8 mouse cellular contexts compared by ENCODE assay signal in genomic region chr19:5118384-5118698, GRCm38 (mm10). TPM values are rescaled to one million over a fixed set of nuclear protein-coding genes. Genes with fewer than 3 reads are reported as not detected.
DNase-seq lines count a peak whose midpoint lies in the region; ATAC-seq and TF ChIP-seq lines count a peak whose summit lies in the region.

TSS of gene Klc2 (minus strand) at chr19:5118560.

- peaks cover 11% of the 10 kb centered on the region for H3K36me3 ChIP-seq in heart, embryonic 10.5 days

- WGBS in heart, embryonic 10.5 days: 1% methylated on average over 18 of the region's 18 CpGs

- peaks cover 10% of the 10 kb centered on the region; the same call in 1 of the 2 replicates for H3K27me3 ChIP-seq in heart, embryonic 10.5 days (ENCODE audit: insufficient read depth, poor library complexity, severe bottlenecking)

- H3K27ac ChIP-seq in bone marrow macrophage, adult 2 months (ENCODE audit: insufficient read depth, low read depth, low read length): no peak within 1 kb of the TSS
- H3K27ac ChIP-seq in heart, embryonic 10.5 days: peak within 1 kb of the TSS; percentile 89

- peak within 1 kb of the TSS; percentile 97 for H3K4me3 ChIP-seq in bone marrow macrophage, adult 2 months (ENCODE audit: insufficient read depth, low read length)
- H3K4me3 ChIP-seq in heart, embryonic 10.5 days: peak within 1 kb of the TSS; percentile 84

- no peak for DNase-seq in layer of hippocampus, adult 8-10 months (ENCODE audit: low spot score in 2 of 2)
- DNase-seq in layer of hippocampus, adult 9-11 months: no peak
- no peak for DNase-seq in heart, embryonic 10.5 days (ENCODE audit: low spot score)
- DNase-seq in layer of hippocampus, postnatal 25 days (ENCODE audit: extremely low spot score in 1 of 2, low spot score in 1 of 2): no peak
- no peak for DNase-seq in cerebellum, adult 18-20 months
- no peak for DNase-seq in spleen, adult 12 weeks (ENCODE audit: low spot score)

- peaks cover 13% of the 10 kb centered on the region for H3K4me1 ChIP-seq in bone marrow macrophage, adult 2 months (ENCODE audit: control insufficient read depth, insufficient read depth, low read length)
- peaks cover 22% of the 10 kb centered on the region for H3K4me1 ChIP-seq in heart, embryonic 10.5 days

- ATAC-seq in monocyte, adult 5-6 weeks (replicated peaks; ENCODE audit: insufficient number of reproducible peaks, low FRiP score, low TSS enrichment, poor library complexity, severe bottlenecking): 0 out of 2 replicates have a peak, but pooled peaks have one; percentile 7

- H3K9me3 ChIP-seq in heart, embryonic 10.5 days: no peaks in the 10 kb centered on the region

- TF ChIP-seq POLR2A in bone marrow macrophage, adult 2 months (IDR thresholded peaks at IDR 0.05; ENCODE audit: borderline replicate concordance, low read depth, low read length): no peak

- no peak for TF ChIP-seq CTCF in bone marrow macrophage, adult 2 months (IDR thresholded peaks at IDR 0.05; ENCODE audit: low read depth, low read length)

RNA-seq across cellular contexts. Expression of gene Klc2, which starts in this region (rescaled TPM):
- total RNA-seq in layer of hippocampus, adult 8-10 months (2022): 100 to 1,000 TPM; 215 to 240 (median 227) TPM
- polyA plus RNA-seq in bone marrow macrophage, adult 2 months (2012; ENCODE audit: insufficient read depth, insufficient read length, missing spikeins): 13.8 and 14.8 TPM in 2 replicates
- polyA plus RNA-seq in heart, embryonic 10.5 days (2016; fragmentation: Nextera tagmentation; extraction: Ambion mirVana): 23.7 and 27.0 TPM in 2 replicates
- total RNA-seq in layer of hippocampus, postnatal 25 days (2021): 100 to 1,000 TPM; 214 to 222 TPM
- 9.2 to 25.6 TPM (median 17.2 TPM) in 3 replicates for total RNA-seq in monocyte, adult 5-6 weeks (2017)
